Mouse (Mus musculus) MEL (cell line): Measurements from ENCODE around the gene Rac1. TPM values are rescaled to one million over a fixed set of nuclear protein-coding genes. Genes with fewer than 3 reads are reported as not detected.

Experiments
- DNase-seq: peaks from one replicate; pipeline ENCODE4 v3.0.0; 2011; ENCODE audit warnings: low read depth, low spot score
- H3K27ac ChIP-seq: 2 replicates; pipeline ENCODE4 v1.5.1; 2012; ENCODE audit warnings: low read depth, mild to moderate bottlenecking, control low read depth, low read length, moderate library complexity; ENCODE audit not compliant: control insufficient read depth
- H3K27me3 ChIP-seq, 2 experiments: fragments of 150-350 bp in 1 of 2; sonication (generic) in 1 of 2; 2 replicates each; pipeline ENCODE4 v1.6.1; 2012; ENCODE audit warnings: low read length in 2 of 2, mild to moderate bottlenecking in 2 of 2, improper control_type of control experiment in 1 of 2, moderate library complexity in 1 of 2; ENCODE audit not compliant: insufficient read depth in 2 of 2, control insufficient read depth in 1 of 2
- H3K36me3 ChIP-seq, 2 experiments: 2 replicates each; pipeline ENCODE4 v1.6.1; 2012 to 2014; ENCODE audit warnings: low read length in 2 of 2, improper control_type of control experiment in 1 of 2, inconsistent platforms in 1 of 2, mild to moderate bottlenecking in 1 of 2; ENCODE audit not compliant: insufficient read depth in 2 of 2, control insufficient read depth in 1 of 2
- H3K4me1 ChIP-seq, 2 experiments: fragments of 150-350 bp in 1 of 2; sonication (generic) in 1 of 2; 2 replicates each; pipeline ENCODE4 v1.6.1; 2012; ENCODE audit warnings: low read length in 2 of 2, improper control_type of control experiment in 1 of 2, mild to moderate bottlenecking in 1 of 2; ENCODE audit not compliant: insufficient read depth in 2 of 2, control insufficient read depth in 1 of 2
- H3K4me3 ChIP-seq, 2 experiments: fragments of 150-350 bp in 1 of 2; sonication (generic) in 1 of 2; 2 replicates each; pipeline ENCODE4 v1.5.1; 2012; ENCODE audit warnings: low read depth in 2 of 2, low read length in 2 of 2, mild to moderate bottlenecking in 2 of 2, moderate library complexity in 2 of 2, control low read depth in 1 of 2, improper control_type of control experiment in 1 of 2; ENCODE audit not compliant: control insufficient read depth in 1 of 2, insufficient read depth in 1 of 2
- H3K79me2 ChIP-seq: 2 replicates; pipeline ENCODE4 v1.6.1; 2012; ENCODE audit warnings: mild to moderate bottlenecking, low read length, moderate library complexity; ENCODE audit not compliant: control insufficient read depth, poor library complexity, insufficient read depth
- H3K9ac ChIP-seq: 2 replicates; pipeline ENCODE4 v1.6.1; 2012; ENCODE audit warnings: low read depth, mild to moderate bottlenecking, control low read depth, low read length, moderate library complexity; ENCODE audit not compliant: control insufficient read depth, poor library complexity, severe bottlenecking
- H3K9me3 ChIP-seq: fragments of 150-350 bp; sonication (generic); replicated peaks from 2 replicates; pipeline ENCODE4 v1.6.1; 2012; ENCODE audit warnings: mild to moderate bottlenecking, low read length, improper control_type of control experiment, moderate library complexity; ENCODE audit not compliant: insufficient read depth
- CHD2 ChIP-seq: IDR thresholded peaks from 2 replicates; pipeline ENCODE4 v1.6.1; 2011; ENCODE audit warnings: low read length, improper control_type of control experiment
- CTCF ChIP-seq, 3 experiments: IDR thresholded peaks in 2 of 3; conservative IDR thresholded peaks in 1 of 3; 2 replicates each; pipeline ENCODE4 v1.5.1; 2011 to 2012; ENCODE audit warnings: low read length in 3 of 3, low read depth in 2 of 3, mild to moderate bottlenecking in 2 of 3, improper control_type of control experiment in 1 of 3, inconsistent platforms in 1 of 3, mixed read lengths in 1 of 3, moderate library complexity in 1 of 3; ENCODE audit not compliant: control insufficient read depth in 1 of 3, insufficient read depth in 1 of 3, poor library complexity in 1 of 3, severe bottlenecking in 1 of 3
- E2F4 ChIP-seq: IDR thresholded peaks from 2 replicates; pipeline ENCODE4 v1.6.1; 2011; ENCODE audit warnings: low read depth, low read length, improper control_type of control experiment, borderline replicate concordance
- MAX ChIP-seq: IDR thresholded peaks from 2 replicates; pipeline ENCODE4 v1.6.1; 2011; ENCODE audit warnings: low read length, improper control_type of control experiment
- MEF2A ChIP-seq: IDR thresholded peaks from 2 replicates; pipeline ENCODE4 v1.6.1; 2014; ENCODE audit warnings: low read depth, mild to moderate bottlenecking, inconsistent platforms, low read length, improper control_type of control experiment; ENCODE audit not compliant: poor library complexity, insufficient replicate concordance, severe bottlenecking; ENCODE audit errors: extremely low read depth
- MXI1 ChIP-seq: IDR thresholded peaks from 2 replicates; pipeline ENCODE4 v1.6.1; 2011; ENCODE audit warnings: mild to moderate bottlenecking, low read depth, low read length, improper control_type of control experiment
- MYC ChIP-seq: IDR thresholded peaks from 2 replicates; pipeline ENCODE4 v1.6.1; 2011; ENCODE audit warnings: low read depth, mild to moderate bottlenecking, low read length, improper control_type of control experiment, moderate library complexity
- NELFE ChIP-seq: IDR thresholded peaks from 2 replicates; pipeline ENCODE4 v1.6.1; 2011; ENCODE audit warnings: low read depth, low read length, improper control_type of control experiment
- NRF1 ChIP-seq: IDR thresholded peaks from 2 replicates; pipeline ENCODE4 v1.6.1; 2014; ENCODE audit warnings: low read depth, mild to moderate bottlenecking, inconsistent platforms, low read length, improper control_type of control experiment, moderate library complexity; ENCODE audit not compliant: poor library complexity, insufficient read depth, severe bottlenecking
- POLR2AphosphoS2 ChIP-seq: IDR thresholded peaks from 2 replicates; pipeline ENCODE4 v1.6.1; 2011; ENCODE audit warnings: low read length, improper control_type of control experiment
- POLR2AphosphoS5 ChIP-seq: IDR thresholded peaks from 2 replicates; pipeline ENCODE4 v1.6.1; 2012; ENCODE audit warnings: low read depth, borderline replicate concordance, mild to moderate bottlenecking, inconsistent platforms, low read length, moderate library complexity, mixed read lengths
- SMC3 ChIP-seq: IDR thresholded peaks from 2 replicates; pipeline ENCODE4 v1.6.1; 2011; ENCODE audit warnings: low read depth, low read length, improper control_type of control experiment
- TBP ChIP-seq: IDR thresholded peaks from 2 replicates; pipeline ENCODE4 v1.8.0; 2011; ENCODE audit warnings: low read depth, low read length, improper control_type of control experiment
- TCF12 ChIP-seq: IDR thresholded peaks from 2 replicates; pipeline ENCODE4 v1.6.1; 2014; ENCODE audit warnings: low read depth, mild to moderate bottlenecking, inconsistent platforms, low read length, improper control_type of control experiment, moderate library complexity
- UBTF ChIP-seq: IDR thresholded peaks from 2 replicates; pipeline ENCODE4 v1.6.1; 2012; ENCODE audit warnings: low read depth, mild to moderate bottlenecking, inconsistent platforms, low read length, improper control_type of control experiment, moderate library complexity, borderline replicate concordance; ENCODE audit not compliant: insufficient read depth
- USF2 ChIP-seq, 2 experiments: IDR thresholded peaks; 2 replicates each; pipeline ENCODE4 v1.6.1; 2011 to 2012; ENCODE audit warnings: improper control_type of control experiment in 2 of 2, low read length in 2 of 2, borderline replicate concordance in 1 of 2, inconsistent platforms in 1 of 2, low read depth in 1 of 2, mild to moderate bottlenecking in 1 of 2; ENCODE audit not compliant: insufficient read depth in 1 of 2
- ZMIZ1 ChIP-seq: IDR thresholded peaks from 2 replicates; pipeline ENCODE4 v1.6.1; 2012; ENCODE audit warnings: low read depth, mild to moderate bottlenecking, inconsistent platforms, low read length, improper control_type of control experiment, moderate library complexity
- polyA plus RNA-seq, 2 experiments: library from polyadenylated mRNA; stranded (reverse) in 1 of 2; unstranded in 1 of 2; fragments of >175 nt in 1 of 2; fragments of >200 nt in 1 of 2; gene quantifications; 2 replicates each; pipeline versions ENCODE4 v1.2.1 to v1.2.4; 2012; ENCODE audit warnings: low replicate concordance in 2 of 2, low read depth in 1 of 2; ENCODE audit not compliant: insufficient read length in 2 of 2, insufficient read depth in 1 of 2, missing spikeins in 1 of 2
- total RNA-seq: library from RNA; depleted of rRNA; stranded (reverse); fragments of 300-350 nt; gene quantifications from 2 replicates; pipeline ENCODE4 v1.2.3, GENCODE M21; 2012

The Rac1 gene
- total and polyA plus RNA-seq, 3 experiments = 105 to 251 (median 134) TPM

DNA sequence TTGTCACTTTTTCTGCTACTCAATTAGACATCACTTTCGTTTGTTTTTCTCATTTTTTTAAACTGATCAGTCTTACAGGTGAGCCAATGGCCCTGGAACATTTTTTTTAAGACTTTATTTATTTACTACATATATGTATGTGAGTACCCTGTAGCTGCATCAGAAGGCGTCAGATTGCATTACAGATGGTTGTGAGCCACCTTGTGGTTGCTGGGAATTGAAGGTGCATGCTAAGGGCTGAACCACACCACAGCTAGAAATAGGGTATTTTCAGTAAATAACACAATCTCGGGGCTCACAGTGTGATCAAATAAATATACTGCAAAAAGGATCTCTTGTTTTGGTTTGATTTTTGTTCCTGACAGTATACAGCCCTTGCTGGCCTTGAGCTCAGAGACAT lies 30.4 kb downstream of the Rac1 start:
- Histone ChIP-seq H3K79me2 (no peaks in the 10 kb centered on the region), H3K27me3 (no peaks in the 10 kb centered on the region), H3K4me1 (no peaks in the 10 kb centered on the region), H3K9me3 (no peaks in the 10 kb centered on the region), H3K4me3 (no peak overlapping the region), H3K27ac (no peak overlapping the region), H3K9ac (no peak overlapping the region), H3K36me3 (peaks cover 0 to 2% of the 10 kb centered on the region in 2 experiments; a peak in 2 of 4 replicates)
- no peak for DNase-seq
- TF ChIP-seq MEF2A (no peak), POLR2AphosphoS2 (no peak), MYC (no peak), ZMIZ1 (no peak), CTCF (IDR thresholded peaks at IDR 0.05 in 2 of 3, conservative IDR thresholded peaks at IDR 0.05 in 1 of 3; ENCODE audit: control insufficient read depth in 1 of 3, insufficient read depth in 1 of 3, low read depth in 2 of 3, low read length in 3 of 3, poor library complexity in 1 of 3, severe bottlenecking in 1 of 3) (peak in 2 of 3 experiments; percentile 1 to 12; a peak in 1 of 6 replicates)

DNA sequence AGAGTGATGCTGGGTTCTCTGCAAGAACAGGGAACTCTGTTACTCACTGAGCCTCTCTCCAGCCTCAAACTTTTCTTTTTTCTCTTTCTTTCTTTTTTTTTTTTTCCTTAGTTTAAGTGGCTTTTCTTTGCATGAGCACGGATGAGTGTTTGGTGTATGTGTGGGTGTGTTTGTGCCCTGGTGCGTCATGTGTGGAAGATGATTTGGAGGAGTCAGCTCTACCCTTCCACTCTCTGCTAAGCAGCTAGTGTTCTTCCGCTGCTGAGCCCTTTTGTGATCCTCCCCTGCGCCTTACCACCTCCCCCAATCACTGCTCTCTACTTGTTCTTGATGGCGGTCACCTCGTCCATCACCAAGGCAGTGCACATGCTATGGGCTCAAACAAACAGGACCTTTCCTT lies 32.1 kb downstream of the Rac1 start:
- no peaks in the 10 kb centered on the region for H3K4me1 ChIP-seq
- H3K36me3 ChIP-seq = peaks cover 0 to 2% of the 10 kb centered on the region in 2 experiments; a peak in 2 of 4 replicates
- no peak overlapping the region for H3K9ac ChIP-seq

DNA sequence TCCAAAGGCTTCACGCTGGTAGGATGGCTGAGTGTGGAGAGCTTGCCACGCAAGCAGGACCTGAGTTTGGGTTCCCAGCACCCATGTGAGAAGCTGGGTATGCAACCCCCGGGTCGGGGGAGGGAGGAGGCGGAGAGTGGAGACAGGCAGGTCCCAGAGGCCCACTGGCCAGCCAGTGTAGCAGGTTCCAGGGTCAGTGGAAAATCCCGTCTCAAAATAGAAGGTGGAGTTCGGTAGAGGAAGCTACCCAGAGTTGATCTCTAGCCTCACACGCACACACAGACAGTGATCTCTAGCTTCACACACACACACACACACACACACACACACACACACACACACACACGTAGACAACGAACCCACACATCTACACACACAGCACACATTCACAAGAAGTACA lies 34.7 kb downstream of the Rac1 start:
- no peak overlapping the region for H3K4me3 ChIP-seq

More for the DNA sequence above, 32.1 kb downstream of the Rac1 start:
- DNase-seq = no peak
- Histone ChIP-seq H3K27me3 (no peaks in the 10 kb centered on the region), H3K79me2 (no peaks in the 10 kb centered on the region), H3K4me3 (no peak overlapping the region), H3K9me3 (no peaks in the 10 kb centered on the region), H3K27ac (no peak overlapping the region)
- TF ChIP-seq POLR2AphosphoS5 (no peak), SMC3 (no peak), TBP (no peak), E2F4 (no peak), MAX (no peak), MXI1 (no peak), CHD2 (no peak), UBTF (no peak), NELFE (no peak), TCF12 (no peak), NRF1 (no peak)

More for the DNA sequence above, 34.7 kb downstream of the Rac1 start:
- no peak overlapping the region for H3K9ac ChIP-seq
- no peaks in the 10 kb centered on the region for H3K9me3 ChIP-seq
- no peaks in the 10 kb centered on the region for H3K79me2 ChIP-seq
- no peak for TF ChIP-seq USF2 (IDR thresholded peaks at IDR 0.05; ENCODE audit: borderline replicate concordance in 1 of 2, insufficient read depth in 1 of 2, low read depth in 1 of 2, low read length in 2 of 2)
- TF ChIP-seq, all 39 proteins: peak for 0
- no peak overlapping the region for H3K27ac ChIP-seq
- DNase-seq = no peak
- no peaks in the 10 kb centered on the region for H3K4me1 ChIP-seq
- H3K36me3 ChIP-seq = peaks cover 0 to 4% of the 10 kb centered on the region in 2 experiments; a peak in 2 of 4 replicates
- no peaks in the 10 kb centered on the region for H3K27me3 ChIP-seq
